Mouse (Mus musculus): ENCODE measurements around the gene Cetn3.

- no peak for TF ChIP-seq CTCF (IDR thresholded peaks at IDR 0.05; ENCODE audit: insufficient read depth, low read depth, low read length)
- no peak for TF ChIP-seq POLR2A (IDR thresholded peaks at IDR 0.05; ENCODE audit: insufficient read depth, low read depth, low read length)
Measured at GRCm38 (mm10) chr13:81754878-81755277, 28.0 kb upstream of the Cetn3 start.
